Mouse (Mus musculus) thymus, postnatal 4 days (tissue): ENCODE results near the gene Bud23.
"Not testable (repeated sequence)": the region's sequence is repeated elsewhere in the genome, so short reads cannot be mapped to it uniquely, and the experiment has no call there.

ENCODE experiments used
- DNase-seq: peaks from one replicate; pipeline ENCODE4 v3.0.0; 2021

Gene Bud23

DNA sequence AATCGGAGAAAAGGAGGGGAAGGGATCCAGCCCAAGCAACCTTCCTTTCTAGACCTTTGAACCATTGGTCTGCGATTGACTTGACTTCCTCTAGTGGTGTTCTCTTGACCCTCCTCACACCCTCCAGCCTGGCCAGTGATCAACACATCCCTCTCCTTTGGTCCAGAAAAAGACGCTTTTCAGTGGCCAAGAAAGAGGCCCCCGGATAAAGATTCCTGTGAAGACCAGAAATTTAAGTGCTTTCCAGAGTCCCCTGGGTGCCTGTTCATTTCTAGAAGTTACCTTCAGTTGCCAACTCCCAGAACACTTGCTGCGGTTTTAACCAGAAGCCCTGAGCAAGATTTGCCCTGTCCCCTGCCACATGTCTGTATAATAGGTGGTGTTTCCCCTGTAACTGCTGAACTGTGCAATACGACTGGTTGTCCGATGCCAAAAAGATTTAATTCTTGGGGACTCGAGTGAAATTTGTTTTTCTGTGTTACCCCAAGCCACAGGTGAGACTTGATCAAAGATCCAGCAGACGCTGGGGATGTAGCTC lies at the start of gene Bud23:
Gene Bud23, minus strand, starts transcription at position 51 of the 538 bp plus-strand sequence.
- DNase-seq: not testable (repeated sequence)

DNA sequence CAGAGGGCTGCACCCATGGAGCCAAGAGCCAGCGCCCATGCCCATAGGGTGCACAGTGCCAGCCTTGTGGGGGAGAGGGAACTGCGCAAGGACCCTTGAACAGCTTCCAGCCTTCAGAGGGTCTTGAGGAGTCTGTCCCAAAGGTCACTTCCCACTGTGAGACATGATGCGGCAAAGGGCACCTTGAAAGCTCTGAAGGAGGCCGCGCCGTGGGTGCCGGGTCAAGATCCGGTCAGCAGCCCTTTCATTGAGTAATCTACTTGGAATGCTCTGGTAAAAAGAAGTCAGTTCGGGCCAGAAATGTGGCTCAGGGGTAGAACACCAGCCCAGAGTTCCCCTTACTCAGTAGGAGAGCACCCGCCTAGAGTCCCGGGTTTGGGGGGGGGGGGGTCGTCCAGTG lies 49.0 kb upstream of the Bud23 start:
- DNase-seq: no peak

DNA sequence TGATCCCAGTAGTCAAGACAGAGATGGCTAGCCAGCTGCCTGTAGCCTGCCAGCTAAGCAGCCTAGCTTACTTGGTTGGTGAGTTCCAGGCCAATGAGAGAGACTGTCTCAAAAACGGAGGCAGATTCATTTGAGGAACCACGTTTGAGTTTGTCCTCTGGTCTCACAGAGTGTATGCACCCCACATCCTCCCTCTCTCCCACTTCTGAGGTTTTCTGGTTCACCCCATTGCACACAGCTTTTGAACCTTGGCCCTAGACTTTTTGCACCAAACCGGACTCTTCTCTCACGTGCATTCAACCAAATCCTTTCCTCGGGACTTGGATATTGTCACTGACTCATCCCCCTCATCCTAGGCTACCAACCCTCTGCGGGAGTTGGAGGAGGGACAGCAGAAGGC lies 45.2 kb upstream of the Bud23 start:
- no peak for DNase-seq

DNA sequence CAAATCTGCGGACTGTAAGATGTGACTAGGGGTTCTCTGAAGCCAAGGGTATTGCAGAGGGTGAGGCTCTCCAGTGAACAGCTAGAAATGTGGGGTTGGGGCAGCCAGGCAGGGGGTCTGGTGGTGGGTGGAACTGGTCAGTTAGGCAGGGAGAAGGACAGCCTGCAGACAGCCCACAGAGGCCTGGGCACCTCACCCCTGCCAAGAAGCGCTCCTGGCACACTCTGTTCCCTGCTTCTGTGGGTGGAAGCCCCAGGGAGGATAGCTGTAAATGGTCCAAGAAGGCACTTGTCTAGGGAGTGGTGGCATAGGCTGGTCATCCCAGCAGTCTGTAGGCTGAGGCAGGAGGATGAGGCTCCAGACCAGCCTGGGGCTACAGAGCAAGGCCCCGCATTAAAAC lies 44.7 kb upstream of the Bud23 start:
- DNase-seq: no peak

DNA sequence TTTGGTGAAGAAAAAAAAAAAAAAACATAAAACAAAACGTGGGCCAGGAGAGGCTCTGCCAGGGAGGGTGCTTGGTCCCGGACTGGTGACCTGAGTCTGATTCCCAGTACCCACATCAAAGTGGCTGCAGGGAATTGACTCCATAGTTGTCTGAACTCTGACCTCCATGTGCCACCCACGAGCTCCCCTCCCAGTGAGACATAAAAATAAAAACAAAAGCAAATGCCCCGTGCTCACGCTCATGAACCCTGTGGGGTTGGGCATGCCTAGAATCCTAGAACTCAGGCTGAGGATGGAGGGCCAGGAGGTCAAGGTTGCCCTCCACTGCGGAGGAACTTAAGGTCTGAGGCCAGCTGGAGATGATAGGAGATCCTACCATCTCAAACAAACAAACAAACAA lies 44.3 kb upstream of the Bud23 start:
- DNase-seq: no peak

DNA sequence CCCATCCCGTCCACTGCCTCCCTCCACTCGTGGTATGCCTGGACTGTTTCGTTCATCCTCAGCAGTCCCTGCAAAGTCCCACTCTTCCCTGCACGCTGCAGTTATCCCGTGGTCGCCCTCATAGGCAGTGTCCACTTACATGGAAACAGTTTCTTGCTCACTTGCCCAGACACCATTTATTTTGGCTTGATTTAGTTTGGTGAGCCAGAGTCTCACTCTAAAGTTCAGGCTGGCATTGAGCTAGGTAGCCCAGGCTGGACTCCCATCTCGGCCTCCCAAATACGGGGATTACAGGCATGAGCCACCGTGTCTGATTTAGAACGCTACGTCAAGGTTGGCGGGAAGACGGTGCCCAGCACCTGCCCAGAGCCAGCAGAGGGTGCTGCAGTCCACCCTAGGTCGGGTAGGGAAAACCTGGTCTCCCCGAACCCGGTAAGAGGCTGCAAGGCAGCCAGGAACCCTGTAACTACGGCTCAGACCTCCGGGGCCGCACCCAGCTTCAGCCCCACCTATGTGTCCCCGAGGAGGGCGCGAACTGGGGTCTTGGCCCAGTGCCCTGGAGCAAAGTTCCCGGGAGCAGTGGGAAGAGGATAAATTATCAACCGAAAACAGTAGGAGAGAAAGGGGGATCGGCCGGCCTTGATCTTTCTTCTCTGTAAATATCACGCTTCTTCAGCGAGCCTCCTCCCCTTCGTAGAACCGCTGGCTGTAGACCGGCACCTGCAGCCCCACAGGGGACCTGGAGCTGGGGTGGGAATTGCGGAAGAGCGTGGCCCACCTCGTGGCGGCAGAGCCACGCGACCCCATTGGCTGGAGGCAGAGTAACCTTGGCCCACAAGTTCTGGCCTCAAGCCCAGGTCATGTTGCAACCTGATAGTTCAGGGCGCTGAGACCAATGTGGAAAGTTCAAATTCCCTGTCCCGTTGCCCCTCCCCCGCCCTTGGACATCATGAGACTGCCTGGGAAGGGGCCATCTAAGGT lies 43.1 kb upstream of the Bud23 start:
- DNase-seq: peak; percentile 73

DNA sequence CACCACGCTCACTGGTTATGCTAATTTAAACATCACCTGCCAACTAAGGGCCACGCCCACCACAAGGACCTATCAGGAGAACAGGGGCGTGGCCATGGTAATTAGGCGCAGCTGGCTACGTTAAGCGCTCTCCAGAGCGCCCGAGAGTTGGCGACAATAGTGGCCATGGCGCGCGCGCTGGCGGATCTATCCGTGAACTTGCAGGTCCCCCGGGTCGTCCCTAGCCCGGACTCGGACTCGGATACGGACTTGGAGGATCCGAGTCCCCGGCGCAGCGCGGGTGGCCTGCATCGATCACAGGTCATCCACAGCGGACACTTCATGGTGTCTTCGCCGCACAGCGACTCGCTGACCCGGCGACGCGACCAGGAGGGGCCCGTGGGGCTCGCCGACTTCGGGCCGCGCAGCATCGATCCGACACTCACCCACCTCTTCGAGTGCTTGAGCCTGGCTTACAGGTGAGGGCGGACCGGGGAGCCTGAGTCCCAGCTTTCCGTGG lies 42.0 kb upstream of the Bud23 start:
- peak; percentile 85 for DNase-seq

DNA sequence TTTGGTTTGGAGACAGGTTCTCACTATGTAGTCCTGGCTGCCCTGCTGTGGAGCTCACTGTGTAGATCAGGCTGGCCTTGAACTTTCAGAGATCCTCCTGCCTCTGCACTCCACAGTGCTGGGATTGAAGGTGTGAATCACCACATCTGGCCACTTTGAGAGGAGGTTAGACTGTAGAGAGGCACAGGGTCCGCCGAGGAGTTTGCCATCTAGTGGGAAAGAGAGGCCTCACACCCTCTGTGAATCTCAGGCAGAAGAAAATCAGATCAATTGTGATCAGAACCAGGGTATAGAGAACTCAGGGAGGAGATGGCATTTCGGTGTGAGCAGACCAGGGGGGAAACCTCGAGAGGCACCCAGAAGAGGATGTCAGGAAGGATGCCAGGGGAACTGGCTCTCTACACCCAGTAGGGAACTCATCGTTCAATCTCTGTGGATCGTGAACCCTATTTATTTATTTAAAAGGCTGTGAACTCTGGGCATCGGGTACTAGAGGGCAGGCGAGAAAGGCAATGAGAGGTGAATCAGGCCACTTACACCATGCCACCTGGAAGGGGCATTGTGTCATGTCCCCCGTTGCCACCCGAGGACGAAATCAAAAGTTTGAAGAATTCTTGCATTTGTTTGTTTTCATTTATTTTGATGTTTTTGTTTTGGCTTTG lies 39.4 kb upstream of the Bud23 start:
- peak; percentile 50 for DNase-seq

DNA sequence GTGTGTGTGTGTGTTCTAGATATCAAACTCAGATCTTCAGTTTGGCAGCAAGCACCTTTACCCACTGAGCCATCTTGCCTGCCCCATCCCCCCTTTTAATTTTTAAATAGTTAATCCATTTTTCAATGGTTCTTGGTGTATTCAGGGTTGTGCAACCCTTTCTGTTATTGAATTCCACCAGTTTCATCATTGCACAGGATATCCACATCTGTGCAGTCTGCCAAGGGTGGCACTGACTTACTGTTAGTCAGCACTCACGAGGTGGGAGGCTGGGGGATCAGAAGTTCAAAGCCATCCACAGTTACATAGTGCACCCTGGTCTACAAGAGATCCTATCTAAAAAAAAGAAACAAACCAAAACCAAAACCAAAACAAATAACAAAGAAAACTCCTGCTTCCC lies 36.2 kb upstream of the Bud23 start:
- DNase-seq: no peak

GRCm38 (mm10) chr5:135089653-135090052 lies 24.9 kb upstream of the Bud23 start, which contains the start of gene Mlxipl:
Gene Mlxipl (plus strand): TSS chr5:135089890.
- DNase-seq: peak; percentile 22

DNA sequence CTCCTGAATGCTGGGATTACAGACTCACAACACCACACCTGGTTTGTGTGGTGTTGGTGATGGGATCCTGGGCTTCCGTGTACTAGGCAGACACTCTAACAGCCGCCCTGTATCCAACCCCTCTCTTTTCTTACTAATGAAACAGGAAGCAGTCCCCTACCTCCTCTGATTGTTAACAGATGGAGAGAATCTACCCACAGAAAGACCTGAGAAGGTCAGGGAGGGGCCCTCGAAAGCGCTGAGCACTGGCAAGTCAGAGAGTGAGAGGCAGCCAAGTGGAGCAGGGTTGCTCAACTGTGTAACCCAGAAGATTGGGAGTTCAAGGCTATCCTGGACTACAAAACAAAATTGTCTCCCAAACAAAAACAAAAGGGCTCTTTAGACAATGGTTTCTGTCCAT lies 22.1 kb upstream of the Bud23 start:
- no peak for DNase-seq

GRCm38 (mm10) chr5:135080539-135080938 lies 15.8 kb upstream of the Bud23 start:
- DNase-seq: no peak

- no peak for DNase-seq
Observed at GRCm38 (mm10) chr5:135079578-135079977, 14.8 kb upstream of the Bud23 start.

GRCm38 (mm10) chr5:135078482-135078810 lies 13.7 kb upstream of the Bud23 start:
- no peak for DNase-seq

GRCm38 (mm10) chr5:135077564-135078481 lies 13.1 kb upstream of the Bud23 start, which contains the start of gene Vps37d:
Gene Vps37d (minus strand): TSS chr5:135078266.
- DNase-seq: peak; percentile 95

GRCm38 (mm10) chr5:135076931-135077505 lies 12.3 kb upstream of the Bud23 start:
- peak; percentile 31 for DNase-seq

- no peak for DNase-seq
Observed at GRCm38 (mm10) chr5:135076368-135076767, 11.6 kb upstream of the Bud23 start.

DNA sequence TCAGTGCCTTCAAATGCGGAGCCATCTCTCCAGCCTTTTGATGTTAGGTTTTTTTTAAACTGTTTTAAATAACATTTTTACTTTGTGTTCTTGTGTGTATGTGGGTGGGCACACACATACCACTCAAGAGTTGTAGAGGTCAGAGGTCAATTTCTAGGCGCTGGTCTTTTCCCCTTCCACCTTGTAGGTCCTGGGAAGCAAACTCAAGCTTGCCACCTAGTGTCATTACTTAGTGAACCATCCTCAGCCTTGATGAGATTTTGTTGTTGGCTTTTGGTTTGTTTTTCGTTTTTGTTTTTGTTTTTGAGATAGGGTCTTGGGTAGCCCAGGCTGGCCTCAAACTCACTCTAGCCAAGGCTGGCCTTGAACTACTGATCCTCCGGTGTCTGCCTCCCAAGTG lies 10.9 kb upstream of the Bud23 start:
- DNase-seq: no peak

DNA sequence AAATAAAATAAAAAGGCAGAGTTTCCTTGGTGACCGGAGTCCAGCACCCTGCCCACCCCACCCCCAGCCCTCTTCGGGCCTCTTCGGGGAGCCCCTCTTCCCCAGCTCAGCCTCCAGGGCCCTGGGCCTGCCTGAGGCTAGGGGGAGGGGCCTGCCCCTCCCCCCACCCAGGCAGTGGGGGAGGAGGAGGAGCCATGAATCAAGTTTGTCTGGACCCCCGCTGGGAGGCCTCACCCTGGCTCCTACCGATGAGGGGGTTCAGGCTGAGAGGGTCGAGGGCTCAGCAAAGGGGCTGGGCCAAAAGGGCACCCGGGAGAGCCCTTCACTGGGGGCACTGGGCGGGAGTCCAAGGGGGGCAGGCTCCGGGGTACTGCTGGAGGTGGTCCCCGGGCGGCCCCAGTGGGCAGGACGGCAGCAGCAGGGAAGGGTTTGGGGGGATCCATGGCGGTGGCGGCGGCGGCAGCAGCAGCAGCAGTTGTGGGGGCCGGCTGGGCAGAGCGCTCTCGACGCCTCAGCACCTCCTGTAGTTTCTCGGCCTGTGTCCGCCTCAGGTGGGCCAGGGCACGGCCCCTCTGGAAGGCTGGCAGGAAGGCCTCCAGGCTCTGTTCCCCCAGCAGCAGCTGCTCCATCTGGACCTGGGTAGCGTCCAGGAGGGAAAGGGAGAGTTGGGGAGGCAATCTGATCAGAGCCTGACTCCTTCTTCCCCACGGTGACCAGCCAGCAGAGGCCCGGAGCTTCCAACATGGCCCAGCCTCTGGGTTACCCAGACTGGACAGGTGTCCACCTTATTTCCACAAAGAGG lies 8.8 kb upstream of the Bud23 start:
- DNase-seq: no peak

DNA sequence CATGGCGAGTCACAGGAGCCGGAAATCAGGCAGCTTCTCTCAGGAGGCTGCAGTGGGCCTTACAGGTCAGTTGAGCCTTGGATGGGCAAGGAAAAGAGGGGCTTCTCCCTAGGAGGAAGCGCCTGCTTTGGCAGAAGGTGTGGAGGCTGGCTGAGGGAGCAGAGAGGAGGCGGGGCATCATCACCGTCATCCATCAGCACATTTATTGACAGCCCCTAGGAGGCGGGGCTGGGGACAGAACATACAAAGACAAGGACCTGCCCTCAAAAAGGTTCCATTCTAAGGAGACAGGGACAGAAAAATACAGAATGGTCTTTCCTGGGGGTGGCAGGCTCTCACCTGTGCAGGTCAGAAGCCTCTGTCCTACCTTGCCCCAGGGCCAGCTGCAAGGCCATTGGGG lies 8.0 kb upstream of the Bud23 start:
- DNase-seq: no peak

- no peak for DNase-seq
Observed at GRCm38 (mm10) chr5:135072061-135072460, 7.3 kb upstream of the Bud23 start.
